Mouse (Mus musculus) small intestine, adult 2 months (tissue): Measurements from ENCODE around the gene Snd1. TPM values are rescaled to one million over a fixed set of nuclear protein-coding genes. Genes with fewer than 3 reads are reported as not detected.
"Not testable (repeated sequence)": the region's sequence is repeated elsewhere in the genome, so short reads cannot be mapped to it uniquely, and the experiment has no call there.

Source experiments
- H3K27ac ChIP-seq: fragments of 200-500 bp; 2 replicates; pipeline ENCODE4 v1.5.1; 2012; ENCODE audit warnings: low read depth, low read length, control low read depth, inconsistent platforms; ENCODE audit not compliant: insufficient read depth
- H3K27me3 ChIP-seq: fragments of 200-500 bp; 2 replicates; pipeline ENCODE4 v1.6.1; 2012; ENCODE audit warnings: mild to moderate bottlenecking, moderate library complexity, low read length, inconsistent platforms; ENCODE audit not compliant: control insufficient read depth, insufficient read depth
- H3K36me3 ChIP-seq: fragments of 200-500 bp; 2 replicates; pipeline ENCODE4 v1.6.1; 2012; ENCODE audit warnings: mild to moderate bottlenecking, low read length, control low read depth, inconsistent platforms; ENCODE audit not compliant: control insufficient read depth, insufficient read depth
- H3K4me1 ChIP-seq: fragments of 200-500 bp; 2 replicates; pipeline ENCODE4 v1.6.1; 2012; ENCODE audit warnings: low read length, inconsistent platforms, mixed read lengths; ENCODE audit not compliant: control insufficient read depth, insufficient read depth, insufficient read length
- H3K4me3 ChIP-seq: fragments of 200-500 bp; 2 replicates; pipeline ENCODE4 v1.5.1; 2012; ENCODE audit warnings: low read depth, mild to moderate bottlenecking, control low read depth, inconsistent platforms, low read length, moderate library complexity
- CTCF ChIP-seq: fragments of 200-500 bp; IDR thresholded peaks from 2 replicates; pipeline ENCODE4 v1.5.1; 2012; ENCODE audit warnings: low read depth, mild to moderate bottlenecking, control low read depth, inconsistent platforms, low read length, moderate library complexity, mixed read lengths; ENCODE audit not compliant: insufficient replicate concordance, insufficient read length; ENCODE audit errors: extremely low read depth
- POLR2A ChIP-seq: fragments of 200-500 bp; IDR thresholded peaks from 2 replicates; pipeline ENCODE4 v1.6.1; 2012; ENCODE audit warnings: low read depth, mild to moderate bottlenecking, control low read depth, inconsistent platforms, low read length, moderate library complexity
- WGBS: fragments of 180-500 bp; shearing (Covaris S2); methylation state at CpG from one replicate; pipeline ENCODE4 v1.1.7; 2018; 5-methylcytosine and 5-hydroxymethylcytosine counted together
- polyA plus RNA-seq: library from polyadenylated mRNA; depleted of rRNA; stranded (reverse); fragments of >200 nt; gene quantifications from 2 replicates; pipeline ENCODE4 v1.2.3, GENCODE M21; 2012

Snd1 gene
- polyA plus RNA-seq, 1 experiment = 77.7 TPM

- H3K4me1 ChIP-seq = no peaks in the 10 kb centered on the region
- no peak for TF ChIP-seq POLR2A
- TF ChIP-seq CTCF = no peak
- H3K27me3 ChIP-seq = no peaks in the 10 kb centered on the region
- WGBS = 61% methylated on average over 6 of the region's 6 CpGs
- no peaks in the 10 kb centered on the region for H3K36me3 ChIP-seq
- no peak overlapping the region for H3K27ac ChIP-seq
- no peak overlapping the region for H3K4me3 ChIP-seq
These were observed 444.4 kb downstream of the Snd1 start for GRCm38 (mm10) chr6:28919346-28919745.

DNA sequence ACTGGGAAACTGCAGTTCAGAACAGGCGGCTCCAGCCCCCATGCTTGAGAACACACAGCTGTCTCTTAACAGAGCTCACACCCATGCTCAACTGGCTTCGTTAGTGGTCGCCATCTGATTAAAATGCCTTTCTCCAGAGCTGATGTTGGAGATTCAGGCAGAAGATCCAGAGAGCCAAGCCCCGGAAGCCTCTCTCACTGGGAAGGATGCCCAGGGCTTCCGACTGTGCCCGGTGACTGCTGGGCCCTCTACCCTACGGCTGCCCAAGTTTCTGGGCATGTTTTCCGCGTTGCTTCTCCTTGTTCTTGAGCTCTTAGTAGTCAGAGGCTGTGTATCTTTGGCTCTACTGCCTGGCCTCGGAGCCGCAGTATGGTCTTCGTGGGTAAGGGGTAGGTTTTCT, 447.4 kb downstream of the Snd1 start:
- Histone ChIP-seq H3K4me1 (no peaks in the 10 kb centered on the region), H3K36me3 (no peaks in the 10 kb centered on the region), H3K4me3 (no peak overlapping the region), H3K27me3 (no peaks in the 10 kb centered on the region), H3K27ac (no peak overlapping the region)
- TF ChIP-seq POLR2A (no peak), CTCF (no peak)
- WGBS = 87% methylated on average over 12 of the region's 12 CpGs

GRCm38 (mm10) chr6:28923091-28923824, 448.3 kb downstream of the Snd1 start:
- Histone ChIP-seq H3K4me3 (no peak overlapping the region), H3K27ac (no peak overlapping the region), H3K4me1 (no peaks in the 10 kb centered on the region), H3K27me3 (no peaks in the 10 kb centered on the region), H3K36me3 (no peaks in the 10 kb centered on the region)
- 72% methylated on average over 11 of the region's 11 CpGs for WGBS
- no peak for TF ChIP-seq CTCF

- no peaks in the 10 kb centered on the region for H3K36me3 ChIP-seq
- no peak overlapping the region for H3K27ac ChIP-seq
- H3K4me1 ChIP-seq = no peaks in the 10 kb centered on the region
- H3K27me3 ChIP-seq = no peaks in the 10 kb centered on the region
- no peak overlapping the region for H3K4me3 ChIP-seq
- WGBS = 73% methylated on average over 10 of the region's 10 CpGs
- TF ChIP-seq CTCF (no peak), POLR2A (no peak)
These were observed 448.9 kb downstream of the Snd1 start for GRCm38 (mm10) chr6:28923837-28924236.

DNA sequence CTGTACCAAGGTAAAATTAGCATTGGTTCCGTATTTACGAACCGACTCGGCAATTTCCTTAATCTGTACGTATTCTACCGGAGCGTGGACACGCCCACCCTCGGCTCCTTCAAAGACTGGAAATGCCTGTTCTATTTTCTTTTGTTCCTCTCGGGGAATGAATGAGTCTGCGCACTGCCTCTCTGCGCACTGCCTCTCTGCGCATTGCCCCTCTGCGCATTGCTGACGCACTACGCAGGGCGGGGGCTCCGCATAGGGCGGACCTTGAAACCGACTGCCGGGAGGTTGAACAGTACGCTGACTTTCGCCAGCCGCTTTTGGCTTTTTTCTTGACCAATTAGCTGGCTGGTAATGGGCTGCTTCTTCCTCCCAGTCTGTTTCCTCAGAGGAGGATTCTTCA, 453.0 kb downstream of the Snd1 start:
- WGBS = 90% methylated on average over 12 of the region's 24 CpGs
- H3K36me3 ChIP-seq, H3K27ac ChIP-seq, H3K27me3 ChIP-seq, H3K4me3 ChIP-seq, H3K4me1 ChIP-seq: not testable (repeated sequence)

DNA sequence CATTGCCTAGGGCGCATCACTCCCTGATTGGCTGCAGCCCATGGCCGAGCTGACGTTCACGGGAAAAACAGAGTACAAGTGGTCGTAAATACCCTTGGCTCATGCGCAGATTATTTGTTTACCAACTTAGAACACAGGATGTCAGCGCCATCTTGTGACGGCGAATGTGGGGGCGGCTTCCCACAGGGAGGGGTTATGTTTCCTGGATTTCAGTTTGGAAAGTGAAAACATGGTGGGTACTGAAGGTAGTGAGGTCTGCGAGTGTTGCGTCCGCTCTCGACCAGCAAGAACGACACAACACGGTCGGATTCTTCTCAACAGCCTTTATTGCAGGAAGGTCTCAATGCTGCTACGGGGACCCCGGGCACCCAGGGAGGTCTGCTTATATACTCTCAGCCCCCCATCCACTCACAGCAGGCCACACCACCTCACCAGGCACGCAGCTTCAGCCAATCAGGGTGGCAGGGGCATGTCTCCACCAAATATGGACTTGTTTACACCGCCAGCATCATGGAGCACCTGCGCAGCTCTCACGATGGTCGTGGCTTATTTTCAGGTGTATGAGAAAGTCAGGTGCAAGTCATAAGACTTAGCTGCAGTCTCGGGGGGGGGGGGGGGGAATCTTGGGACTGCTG, 454.3 kb downstream of the Snd1 start:
- H3K4me3 ChIP-seq = peak overlapping the region; percentile 46; the same call in 1 of the 2 replicates

GRCm38 (mm10) chr6:28931234-28931633, 456.3 kb downstream of the Snd1 start:
- 61% methylated on average over 9 of the region's 9 CpGs for WGBS
- H3K4me3 ChIP-seq = no peak overlapping the region
- H3K36me3 ChIP-seq = no peaks in the 10 kb centered on the region
- H3K27me3 ChIP-seq = no peaks in the 10 kb centered on the region
- TF ChIP-seq POLR2A = no peak
- TF ChIP-seq CTCF = no peak
- H3K27ac ChIP-seq = no peak overlapping the region
- H3K4me1 ChIP-seq = no peaks in the 10 kb centered on the region

More for the DNA sequence above, 454.3 kb downstream of the Snd1 start:
- not testable (repeated sequence) for H3K27me3 ChIP-seq, H3K4me1 ChIP-seq, H3K27ac ChIP-seq, H3K36me3 ChIP-seq
- 85% methylated on average over 21 of the region's 25 CpGs for WGBS
